Comparison of ENCODE assay signal across 22 mouse cellular contexts in genomic region chr6:52324061-52324460, GRCm38 (mm10). TPM values are rescaled to one million over a fixed set of nuclear protein-coding genes. Genes with fewer than 3 reads are reported as not detected.
A peak's percentile ranks its signal among the peaks of the same experiment; 100 is the strongest.
DNase-seq lines count a peak whose midpoint lies in the region; ATAC-seq lines count a peak whose summit lies in the region.
"Had no signal": no experiment of that assay in that cellular context is flagged by ENCODE, and none has a peak within 500 bp of the region (broad histone marks: within the 10 kb centered on the region; RNA-seq: fewer than 3 reads in every experiment).

No protein-coding gene starts in this region.

- no peak overlapping the region for H3K4me3 ChIP-seq in hindbrain, embryonic 11.5 days (ENCODE audit: low read depth, low read length)
- no peak overlapping the region for H3K4me3 ChIP-seq in hindbrain, embryonic 16.5 days (ENCODE audit: low read length)
- no peak overlapping the region for H3K4me3 ChIP-seq in hindbrain, embryonic 14.5 days (replicated peaks; ENCODE audit: low read length)
- H3K4me3 ChIP-seq in hindbrain, embryonic 10.5 days, result no peak overlapping the region
- no peak overlapping the region for H3K4me3 ChIP-seq in midbrain, embryonic 11.5 days (ENCODE audit: low read depth, low read length)
- H3K4me3 ChIP-seq in midbrain, embryonic 15.5 days, result no peak overlapping the region

- no peaks in the 10 kb centered on the region for H3K9me3 ChIP-seq in hindbrain, embryonic 11.5 days (ENCODE audit: control insufficient read depth, low read length)
- H3K9me3 ChIP-seq in hindbrain, embryonic 16.5 days (ENCODE audit: control insufficient read depth, low read length), result no peaks in the 10 kb centered on the region
- no peaks in the 10 kb centered on the region for H3K9me3 ChIP-seq in hindbrain, embryonic 14.5 days (ENCODE audit: control insufficient read depth, low read length)
- H3K9me3 ChIP-seq in hindbrain, embryonic 10.5 days, result no peaks in the 10 kb centered on the region
- no peaks in the 10 kb centered on the region for H3K9me3 ChIP-seq in midbrain, embryonic 11.5 days (ENCODE audit: control insufficient read depth, low read length)
- no peaks in the 10 kb centered on the region for H3K9me3 ChIP-seq in midbrain, embryonic 15.5 days
- H3K9me3 ChIP-seq: G1E had no signal

- no peak overlapping the region for H3K4me2 ChIP-seq in hindbrain, embryonic 11.5 days (replicated peaks; ENCODE audit: low read depth, low read length)
- H3K4me2 ChIP-seq in hindbrain, embryonic 16.5 days (ENCODE audit: low read length), result no peak overlapping the region
- H3K4me2 ChIP-seq in hindbrain, embryonic 14.5 days (replicated peaks), result no peak overlapping the region
- no peak overlapping the region for H3K4me2 ChIP-seq in midbrain, embryonic 11.5 days
- H3K4me2 ChIP-seq in midbrain, embryonic 15.5 days, result no peak overlapping the region

- DNase-seq in hindbrain, embryonic 11.5 days (ENCODE audit: low spot score), result peak; percentile 23
- peak; percentile 21 for DNase-seq in hindbrain, embryonic 14.5 days (ENCODE audit: low spot score)
- no peak for DNase-seq in hindbrain, embryonic 10.5 days (ENCODE audit: low spot score)
- peak; percentile 92 for DNase-seq in midbrain, embryonic 11.5 days (ENCODE audit: low spot score, missing footprints)
- DNase-seq: adrenal gland, adult 2 months; adrenal gland, adult 8-10 months; adrenal gland, postnatal 10 days; adrenal gland, postnatal 14 days; adrenal gland, postnatal 25 days; adrenal gland, postnatal 36 days; B cell, adult 2 months; cerebellum, adult 11 months; cerebellum, adult 11-12 months; cerebellum, adult 18-20 months had no signal

- 45% methylated on average over 3 of the region's 3 CpGs for WGBS in hindbrain, embryonic 11.5 days
- WGBS in hindbrain, embryonic 16.5 days, result 39% methylated on average over 3 of the region's 3 CpGs
- 36% methylated on average over 3 of the region's 3 CpGs for WGBS in hindbrain, embryonic 14.5 days
- WGBS in hindbrain, embryonic 10.5 days, result 34% methylated on average over 3 of the region's 3 CpGs
- 43% methylated on average over 3 of the region's 3 CpGs for whole genome bisulfite sequencing in midbrain, embryonic 11.5 days
- WGBS in midbrain, embryonic 15.5 days, result 40% methylated on average over 3 of the region's 3 CpGs

- no peak for ATAC-seq in hindbrain, embryonic 11.5 days (ENCODE audit: low FRiP score)
- ATAC-seq in hindbrain, embryonic 16.5 days, result no peak
- ATAC-seq in hindbrain, embryonic 14.5 days (ENCODE audit: low FRiP score), result no peak
- ATAC-seq in midbrain, embryonic 11.5 days (ENCODE audit: low FRiP score), result no peak
- ATAC-seq in midbrain, embryonic 15.5 days (replicated peaks), result no peak
- ATAC-seq: activated CD4-positive, CD25-positive, alpha-beta regulatory T cell, adult 4 months; CD4-positive, CD25-positive, alpha-beta regulatory T cell, adult 4 months; Patski had no signal

- H3K4me1 ChIP-seq in hindbrain, embryonic 11.5 days (replicated peaks; ENCODE audit: control insufficient read depth, insufficient read depth, low read length), result no peaks in the 10 kb centered on the region
- H3K4me1 ChIP-seq in hindbrain, embryonic 16.5 days (ENCODE audit: control insufficient read depth, insufficient read depth, low read depth, low read length), result no peaks in the 10 kb centered on the region; the same call in 1 of the 2 replicates
- no peaks in the 10 kb centered on the region for H3K4me1 ChIP-seq in hindbrain, embryonic 14.5 days (replicated peaks; ENCODE audit: control insufficient read depth, insufficient read depth, low read length)
- H3K4me1 ChIP-seq in hindbrain, embryonic 10.5 days (replicated peaks), result peaks cover 3% of the 10 kb centered on the region; the same call in 1 of the 2 replicates
- no peaks in the 10 kb centered on the region for H3K4me1 ChIP-seq in midbrain, embryonic 11.5 days (ENCODE audit: control insufficient read depth, insufficient read depth, low read length)
- H3K4me1 ChIP-seq in midbrain, embryonic 15.5 days, result 0 out of 2 replicates have a peak, but pooled peaks cover 5% of the 10 kb centered on the region

- no peaks in the 10 kb centered on the region for H3K36me3 ChIP-seq in hindbrain, embryonic 11.5 days (ENCODE audit: control insufficient read depth, insufficient read depth, low read length)
- no peaks in the 10 kb centered on the region for H3K36me3 ChIP-seq in hindbrain, embryonic 16.5 days (ENCODE audit: control insufficient read depth, insufficient read depth, low read length)
- H3K36me3 ChIP-seq in hindbrain, embryonic 14.5 days (replicated peaks; ENCODE audit: control insufficient read depth, insufficient read depth), result no peaks in the 10 kb centered on the region
- no peaks in the 10 kb centered on the region for H3K36me3 ChIP-seq in hindbrain, embryonic 10.5 days
- no peaks in the 10 kb centered on the region for H3K36me3 ChIP-seq in midbrain, embryonic 11.5 days (ENCODE audit: control insufficient read depth, insufficient read depth, low read length)
- no peaks in the 10 kb centered on the region for H3K36me3 ChIP-seq in midbrain, embryonic 15.5 days (replicated peaks)
- H3K36me3 ChIP-seq: G1E had no signal

- H3K9ac ChIP-seq in hindbrain, embryonic 11.5 days (ENCODE audit: low read depth, low read length), result no peak overlapping the region
- H3K9ac ChIP-seq in hindbrain, embryonic 16.5 days (ENCODE audit: low read depth, low read length), result no peak overlapping the region
- no peak overlapping the region for H3K9ac ChIP-seq in hindbrain, embryonic 14.5 days
- H3K9ac ChIP-seq in midbrain, embryonic 11.5 days (ENCODE audit: low read length), result no peak overlapping the region
- H3K9ac ChIP-seq in midbrain, embryonic 15.5 days, result no peak overlapping the region

- H3K27me3 ChIP-seq in hindbrain, embryonic 11.5 days (ENCODE audit: control insufficient read depth, insufficient read depth, low read length), result peaks cover 61% of the 10 kb centered on the region
- H3K27me3 ChIP-seq in hindbrain, embryonic 16.5 days (replicated peaks; ENCODE audit: control insufficient read depth, insufficient read depth, low read length), result peaks cover 40% of the 10 kb centered on the region
- H3K27me3 ChIP-seq in hindbrain, embryonic 14.5 days (ENCODE audit: control insufficient read depth, insufficient read depth, low read length), result peaks cover 84% of the 10 kb centered on the region
- H3K27me3 ChIP-seq in hindbrain, embryonic 10.5 days (ENCODE audit: insufficient read depth, poor library complexity, severe bottlenecking), result peaks cover 98% of the 10 kb centered on the region
- peaks cover 61% of the 10 kb centered on the region for H3K27me3 ChIP-seq in midbrain, embryonic 11.5 days (ENCODE audit: control insufficient read depth, insufficient read depth, low read length)
- peaks cover 83% of the 10 kb centered on the region for H3K27me3 ChIP-seq in midbrain, embryonic 15.5 days (replicated peaks)
- H3K27me3 ChIP-seq: CH12.LX had no signal

- H3K27ac ChIP-seq in hindbrain, embryonic 11.5 days (ENCODE audit: low read depth, low read length), result no peak overlapping the region
- H3K27ac ChIP-seq in hindbrain, embryonic 16.5 days (ENCODE audit: low read depth, low read length), result no peak overlapping the region
- H3K27ac ChIP-seq in hindbrain, embryonic 14.5 days, result no peak overlapping the region
- no peak overlapping the region for H3K27ac ChIP-seq in hindbrain, embryonic 10.5 days
- no peak overlapping the region for H3K27ac ChIP-seq in midbrain, embryonic 11.5 days (ENCODE audit: low read depth, low read length)
- H3K27ac ChIP-seq in midbrain, embryonic 15.5 days, result no peak overlapping the region

RNA-seq across cellular contexts. Expression of gene Evx1, which starts 10.8 kb away (rescaled TPM):
- polyA plus RNA-seq in hindbrain, embryonic 11.5 days (2014; fragmentation: Nextera tagmentation; extraction: Ambion mirVana), result 5.2 and 5.9 TPM in 2 replicates
- polyA plus RNA-seq in hindbrain, embryonic 16.5 days (2015; fragmentation: Nextera tagmentation; extraction: Ambion mirVana), result 1.1 and 1.5 TPM in 2 replicates
- polyA plus RNA-seq in hindbrain, embryonic 14.5 days (2014; fragmentation: Nextera tagmentation; extraction: Ambion mirVana), result 3.4 and 4.1 TPM in 2 replicates
- polyA plus RNA-seq in hindbrain, embryonic 10.5 days (2016; fragmentation: Nextera tagmentation; extraction: Ambion mirVana), result 2.3 and 4.3 TPM in 2 replicates
- polyA plus RNA-seq in midbrain, embryonic 11.5 days (2014; fragmentation: Nextera tagmentation; extraction: Ambion mirVana), result 0.23 and 0.30 TPM in 2 replicates
- 0.97 and 1.6 TPM in 2 replicates for polyA plus RNA-seq in midbrain, embryonic 15.5 days (2015; fragmentation: Nextera tagmentation; extraction: Ambion mirVana)
- polyA plus RNA-seq: activated CD4-positive, CD25-positive, alpha-beta regulatory T cell, adult 4 months; adrenal gland, adult 2 months; C2C12; CD4-positive, CD25-positive, alpha-beta regulatory T cell, adult 4 months; G1E; Patski had no signal
